Mouse (Mus musculus) kidney, adult 2 months (tissue): ENCODE results near the gene Hsp90ab1.

Experiments
- CTCF ChIP-seq: fragments of 200-500 bp; conservative IDR thresholded peaks from 2 replicates; pipeline ENCODE4 v1.5.1; 2011; ENCODE audit warnings: low read depth, mild to moderate bottlenecking, control low read depth, low read length, moderate library complexity, mixed read lengths; ENCODE audit not compliant: insufficient read depth, insufficient read length
- POLR2A ChIP-seq: fragments of 200-500 bp; IDR thresholded peaks from one replicate; pipeline ENCODE4 v1.6.1; 2011; ENCODE audit warnings: low read depth, low read length, control low read depth

GRCm38 (mm10) chr17:45556107-45556489 lies 17.0 kb downstream of the Hsp90ab1 start:
- no peak for TF ChIP-seq CTCF
- TF ChIP-seq POLR2A = no peak
